Mouse (Mus musculus): ENCODE measurements around the gene Manf. TPM values are rescaled to one million over a fixed set of nuclear protein-coding genes. Genes with fewer than 3 reads are reported as not detected.
A peak's percentile ranks its signal among the peaks of the same experiment; 100 is the strongest.

The Manf gene
- polyA plus RNA-seq (2016; fragmentation: Nextera tagmentation; extraction: Ambion mirVana) = 194 and 217 TPM in 2 replicates

DNA sequence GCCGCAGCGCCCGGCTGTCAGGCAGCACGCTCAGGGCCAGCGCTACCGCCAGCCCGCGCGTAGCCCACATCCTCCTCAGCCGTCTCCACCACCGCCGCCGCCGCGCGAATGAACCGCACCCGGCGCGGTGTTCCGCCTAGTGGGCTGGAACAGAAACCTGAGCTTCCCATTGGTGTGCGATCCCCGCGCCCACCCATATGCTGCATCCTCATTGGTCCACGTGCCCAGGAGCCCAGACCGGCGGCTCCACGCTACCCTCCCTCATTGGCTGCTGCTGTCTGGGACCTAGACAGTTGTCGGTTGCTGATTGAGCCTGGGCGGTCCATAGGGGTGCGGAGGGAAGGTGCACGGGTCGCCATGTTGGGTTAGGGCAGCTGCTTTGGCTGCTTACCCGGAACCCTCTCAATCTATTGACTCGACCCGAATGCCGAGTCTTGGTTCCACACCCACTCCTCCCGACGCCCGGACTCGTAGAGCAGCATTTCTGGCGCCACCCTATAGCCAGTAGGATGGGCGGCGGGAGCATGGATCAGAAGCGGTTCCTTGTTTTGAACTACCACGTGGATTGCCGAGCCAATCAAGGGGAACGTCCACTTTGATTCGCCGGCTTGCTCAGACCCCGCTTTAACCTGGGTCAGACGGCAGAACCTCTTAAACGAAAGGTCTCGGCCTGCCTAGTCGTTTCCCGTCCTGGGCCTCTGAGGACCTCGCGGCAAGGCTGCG is at the start of gene Manf:
TSS of gene Manf (minus strand) at position 151 of the 723 bp plus-strand sequence.
- Histone ChIP-seq H3K9me3 (no peaks in the 10 kb centered on the region), H3K4me3 (peak within 1 kb of the TSS; percentile 95), H3K4me1 (peaks cover 39% of the 10 kb centered on the region), H3K27me3 (no peaks in the 10 kb centered on the region), H3K9ac (replicated peaks) (peak within 1 kb of the TSS; percentile 83), H3K4me2 (replicated peaks) (peak within 1 kb of the TSS; percentile 83), H3K36me3 (peaks cover 32% of the 10 kb centered on the region), H3K27ac (replicated peaks) (peak within 1 kb of the TSS; percentile 93)
- WGBS = under 1% methylated on average over 59 of the region's 59 CpGs
- peak; percentile 99 for ATAC-seq (ENCODE audit: low FRiP score, low read depth)

DNA sequence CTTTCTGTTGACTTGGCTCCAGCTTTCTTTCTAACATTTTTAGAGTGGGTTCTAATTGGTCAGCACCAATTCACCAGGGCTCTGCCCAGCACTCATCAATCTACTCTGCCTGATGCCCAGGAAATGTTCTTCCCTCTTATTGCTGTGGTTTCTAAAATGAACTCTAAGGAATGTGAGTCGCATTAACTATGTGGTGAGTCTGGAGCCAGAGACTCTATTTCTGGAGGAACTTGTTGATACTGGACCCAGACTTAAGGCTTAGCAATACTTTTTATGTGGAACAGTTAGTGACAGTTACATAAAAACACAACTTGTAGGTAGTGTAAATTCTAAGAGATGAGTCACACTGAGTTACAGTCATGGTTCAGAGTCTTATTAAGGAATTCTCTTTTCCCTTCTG is 43.2 kb upstream of the Manf start:
- H3K4me1 ChIP-seq = no peaks in the 10 kb centered on the region
- ATAC-seq (ENCODE audit: low FRiP score, low read depth) = no peak
- H3K9me3 ChIP-seq = no peaks in the 10 kb centered on the region
- no peak overlapping the region for H3K9ac ChIP-seq (replicated peaks)
- no peak overlapping the region for H3K27ac ChIP-seq (replicated peaks)
- H3K4me2 ChIP-seq (replicated peaks) = no peak overlapping the region
- no peak overlapping the region for H3K4me3 ChIP-seq
- 92% methylated on average over 1 of the region's 1 CpGs for WGBS
- peaks cover 9% of the 10 kb centered on the region for H3K36me3 ChIP-seq
- H3K27me3 ChIP-seq = no peaks in the 10 kb centered on the region

DNA sequence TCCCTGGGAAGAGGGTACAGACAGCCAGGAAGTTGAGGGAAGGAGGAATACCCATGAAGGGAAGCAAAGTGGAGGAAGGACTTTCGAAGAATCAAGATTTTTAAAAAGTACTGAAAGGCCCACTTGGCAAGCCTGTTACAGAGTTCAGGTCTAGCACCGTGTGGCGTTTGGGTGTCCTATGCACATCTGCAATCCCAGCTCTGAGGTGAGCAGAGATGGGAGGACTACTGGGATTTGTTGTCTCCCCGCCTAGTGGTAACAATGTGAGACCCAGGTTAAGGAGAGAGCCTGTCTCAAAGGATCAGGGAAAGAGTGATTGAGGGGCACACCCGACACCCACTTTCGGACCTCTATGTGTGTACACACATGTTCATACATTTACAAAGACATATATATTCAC is 23.1 kb upstream of the Manf start:
- H3K9me3 ChIP-seq = no peaks in the 10 kb centered on the region
- WGBS = 89% methylated on average over 6 of the region's 6 CpGs
- no peak overlapping the region for H3K4me3 ChIP-seq
- H3K36me3 ChIP-seq = peaks cover 5% of the 10 kb centered on the region; the same call in 1 of the 2 replicates
- H3K9ac ChIP-seq (replicated peaks) = no peak overlapping the region
- H3K27ac ChIP-seq (replicated peaks) = no peak overlapping the region
- no peaks in the 10 kb centered on the region for H3K27me3 ChIP-seq
- no peak for ATAC-seq (ENCODE audit: low FRiP score, low read depth)
- no peaks in the 10 kb centered on the region for H3K4me1 ChIP-seq
- H3K4me2 ChIP-seq (replicated peaks) = no peak overlapping the region

- WGBS = 30% methylated on average over 1 of the region's 1 CpGs
- Histone ChIP-seq H3K9me3 (no peaks in the 10 kb centered on the region), H3K27ac (replicated peaks) (no peak overlapping the region), H3K4me2 (replicated peaks) (no peak overlapping the region), H3K4me1 (no peaks in the 10 kb centered on the region), H3K4me3 (no peak overlapping the region), H3K36me3 (peaks cover 5% of the 10 kb centered on the region; the same call in 1 of the 2 replicates), H3K27me3 (no peaks in the 10 kb centered on the region), H3K9ac (replicated peaks) (no peak overlapping the region)
- ATAC-seq (ENCODE audit: low FRiP score, low read depth) = no peak
These were observed 22.0 kb upstream of the Manf start for GRCm38 (mm10) chr9:106913759-106914158.

DNA sequence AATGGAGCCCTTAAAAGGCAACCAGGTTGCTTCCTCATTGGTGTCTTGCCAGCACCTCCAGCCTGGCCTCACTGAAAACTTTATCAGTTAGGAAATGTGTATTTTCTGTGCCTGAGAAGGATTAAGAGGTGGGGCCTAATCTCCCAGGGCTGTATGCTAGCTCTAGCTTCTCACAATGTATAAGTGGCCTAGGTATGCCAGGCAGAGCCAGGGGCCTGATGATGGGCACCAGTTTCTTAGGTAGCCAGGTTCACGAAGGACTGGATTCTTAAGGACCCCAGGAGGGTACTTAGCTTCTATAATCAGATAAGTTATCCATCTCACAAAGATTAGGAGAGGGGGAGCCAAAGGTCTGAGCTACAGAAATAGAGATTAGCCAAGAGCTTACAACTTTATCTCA is 19.8 kb upstream of the Manf start:
- no peaks in the 10 kb centered on the region for H3K9me3 ChIP-seq
- no peaks in the 10 kb centered on the region for H3K27me3 ChIP-seq
- ATAC-seq (ENCODE audit: low FRiP score, low read depth) = no peak
- H3K4me3 ChIP-seq = no peak overlapping the region
- 76% methylated on average over 1 of the region's 1 CpGs for WGBS
- peaks cover 5% of the 10 kb centered on the region; the same call in 1 of the 2 replicates for H3K36me3 ChIP-seq
- no peak overlapping the region for H3K9ac ChIP-seq (replicated peaks)
- H3K4me2 ChIP-seq (replicated peaks) = no peak overlapping the region
- H3K27ac ChIP-seq (replicated peaks) = no peak overlapping the region
- no peaks in the 10 kb centered on the region for H3K4me1 ChIP-seq

- WGBS = 55% methylated on average over 5 of the region's 5 CpGs
- Histone ChIP-seq H3K4me3 (no peak overlapping the region), H3K4me2 (replicated peaks) (no peak overlapping the region), H3K4me1 (no peaks in the 10 kb centered on the region), H3K36me3 (peaks cover 5% of the 10 kb centered on the region; the same call in 1 of the 2 replicates), H3K27me3 (no peaks in the 10 kb centered on the region), H3K9ac (replicated peaks) (no peak overlapping the region), H3K9me3 (no peaks in the 10 kb centered on the region), H3K27ac (replicated peaks) (no peak overlapping the region)
- no peak for ATAC-seq (ENCODE audit: low FRiP score, low read depth)
These were observed 16.9 kb upstream of the Manf start for GRCm38 (mm10) chr9:106908715-106909114.

DNA sequence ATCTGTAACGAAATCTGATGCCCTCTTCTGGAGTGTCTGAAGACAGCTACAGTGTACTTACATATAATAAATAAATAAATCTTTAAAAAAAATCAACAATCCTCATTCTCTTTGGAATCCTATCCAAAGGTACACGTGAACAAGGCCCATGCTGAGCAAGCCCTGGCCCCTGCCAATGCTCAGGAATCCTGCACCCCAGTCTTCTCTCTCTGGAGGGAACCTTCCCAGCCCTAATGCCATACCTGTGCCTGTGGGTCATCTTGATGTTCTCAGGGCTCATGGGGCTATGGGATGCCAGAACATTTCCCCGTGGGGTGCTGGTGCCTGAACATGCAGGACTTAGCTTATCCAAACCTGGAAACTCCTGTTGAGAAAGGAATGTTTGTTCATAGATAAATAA is 16.4 kb upstream of the Manf start:
- H3K36me3 ChIP-seq = peaks cover 5% of the 10 kb centered on the region; the same call in 1 of the 2 replicates
- 83% methylated on average over 3 of the region's 3 CpGs for WGBS
- no peaks in the 10 kb centered on the region for H3K27me3 ChIP-seq
- H3K4me3 ChIP-seq = no peak overlapping the region
- no peak overlapping the region for H3K9ac ChIP-seq (replicated peaks)
- no peak for ATAC-seq (ENCODE audit: low FRiP score, low read depth)
- no peak overlapping the region for H3K4me2 ChIP-seq (replicated peaks)
- no peaks in the 10 kb centered on the region for H3K9me3 ChIP-seq
- H3K4me1 ChIP-seq = no peaks in the 10 kb centered on the region
- no peak overlapping the region for H3K27ac ChIP-seq (replicated peaks)

DNA sequence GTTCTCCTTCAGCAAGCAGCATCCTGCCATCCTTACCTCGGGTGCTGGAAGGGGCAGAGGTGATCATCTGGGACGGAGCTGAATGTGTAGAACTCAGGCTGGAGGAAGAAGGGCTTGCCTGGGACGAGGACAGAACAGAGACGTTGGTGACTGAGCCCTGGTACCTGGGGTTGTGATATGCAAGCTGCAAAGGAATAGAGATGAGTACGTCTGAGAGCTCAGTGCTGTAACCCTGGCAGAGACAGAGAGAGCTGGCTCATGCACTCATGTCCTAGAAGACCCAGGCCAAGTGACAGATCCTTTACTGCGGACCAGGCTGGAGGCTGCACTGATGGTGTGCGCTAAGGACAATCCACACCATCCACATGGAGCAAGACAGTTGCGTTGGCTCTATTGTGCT is 14.8 kb upstream of the Manf start:
- no peak for ATAC-seq (ENCODE audit: low FRiP score, low read depth)
- Histone ChIP-seq H3K9ac (replicated peaks) (no peak overlapping the region), H3K27ac (replicated peaks) (no peak overlapping the region), H3K4me3 (no peak overlapping the region), H3K4me1 (no peaks in the 10 kb centered on the region), H3K27me3 (no peaks in the 10 kb centered on the region), H3K9me3 (no peaks in the 10 kb centered on the region), H3K4me2 (replicated peaks) (no peak overlapping the region), H3K36me3 (no peaks in the 10 kb centered on the region)
- WGBS = 90% methylated on average over 8 of the region's 8 CpGs

- Histone ChIP-seq H3K4me1 (no peaks in the 10 kb centered on the region), H3K9ac (replicated peaks) (no peak overlapping the region), H3K27me3 (no peaks in the 10 kb centered on the region), H3K4me2 (replicated peaks) (no peak overlapping the region), H3K4me3 (no peak overlapping the region), H3K9me3 (no peaks in the 10 kb centered on the region), H3K27ac (replicated peaks) (no peak overlapping the region), H3K36me3 (peaks cover 11% of the 10 kb centered on the region; the same call in 1 of the 2 replicates)
- ATAC-seq (ENCODE audit: low FRiP score, low read depth) = no peak
- 11% methylated on average over 1 of the region's 1 CpGs for WGBS
These were observed 12.0 kb upstream of the Manf start for GRCm38 (mm10) chr9:106903791-106904134.

DNA sequence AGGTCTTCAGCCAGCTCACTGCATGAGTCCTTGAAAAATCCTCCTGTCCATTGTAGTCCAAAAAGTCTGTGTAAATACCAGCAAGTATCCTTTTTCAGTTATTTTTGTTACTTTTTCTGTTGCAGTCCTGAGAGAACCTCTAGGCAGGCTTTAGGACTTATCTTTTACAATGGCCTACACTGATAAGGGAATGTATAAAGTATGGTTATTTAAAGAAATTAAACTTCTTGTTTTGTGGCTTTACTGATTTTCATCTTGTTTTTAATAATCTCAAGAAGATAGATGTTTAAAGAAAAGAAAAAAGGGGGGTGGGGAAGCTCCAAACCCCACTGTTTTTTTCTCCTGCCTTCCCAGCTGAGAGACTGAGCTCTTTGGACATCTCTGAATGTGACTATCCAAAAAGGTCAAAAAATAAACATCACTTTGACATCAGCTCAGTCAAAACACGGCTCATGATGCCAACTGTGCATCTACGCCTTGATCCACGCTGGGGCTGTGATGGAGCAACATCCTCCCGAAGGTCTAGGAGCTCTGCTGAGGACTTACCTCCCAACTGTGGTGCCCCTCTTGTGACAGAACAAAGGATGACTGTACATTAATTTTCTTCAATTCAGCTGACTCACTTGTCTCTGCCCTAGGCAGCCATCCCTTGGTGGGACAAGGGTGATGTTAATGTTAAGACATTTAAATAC is 11.5 kb upstream of the Manf start:
- Histone ChIP-seq H3K9me3 (no peaks in the 10 kb centered on the region), H3K4me3 (no peak overlapping the region), H3K4me1 (no peaks in the 10 kb centered on the region), H3K36me3 (peaks cover 11% of the 10 kb centered on the region; the same call in 1 of the 2 replicates), H3K27ac (replicated peaks) (no peak overlapping the region), H3K9ac (replicated peaks) (no peak overlapping the region), H3K4me2 (replicated peaks) (no peak overlapping the region), H3K27me3 (no peaks in the 10 kb centered on the region)
- WGBS = 81% methylated on average over 4 of the region's 4 CpGs
- ATAC-seq (ENCODE audit: low FRiP score, low read depth) = no peak

DNA sequence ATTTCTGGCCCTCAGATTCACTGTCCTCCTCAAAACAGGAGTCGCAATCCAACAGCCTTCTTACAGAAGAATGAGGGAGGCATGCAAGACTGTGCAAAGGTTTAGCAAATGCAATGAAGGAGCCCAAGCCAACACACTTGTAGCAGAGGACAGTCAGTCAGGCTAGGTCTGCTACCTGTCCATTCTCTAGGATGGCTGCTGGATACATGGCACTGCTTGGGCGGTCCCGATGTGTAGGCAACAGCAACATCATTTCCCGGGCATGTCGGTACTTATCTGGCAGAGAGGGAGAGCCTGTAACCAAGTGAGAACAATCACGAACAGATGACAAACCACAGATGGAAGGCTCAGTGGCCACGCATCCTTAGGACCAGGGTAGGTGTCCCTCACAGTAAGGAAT is 9.8 kb upstream of the Manf start:
- no peak overlapping the region for H3K9ac ChIP-seq (replicated peaks)
- no peaks in the 10 kb centered on the region for H3K27me3 ChIP-seq
- H3K9me3 ChIP-seq = no peaks in the 10 kb centered on the region
- no peak overlapping the region for H3K4me3 ChIP-seq
- WGBS = 89% methylated on average over 7 of the region's 7 CpGs
- no peak overlapping the region for H3K27ac ChIP-seq (replicated peaks)
- H3K4me2 ChIP-seq (replicated peaks) = no peak overlapping the region
- peaks cover 11% of the 10 kb centered on the region; the same call in 1 of the 2 replicates for H3K36me3 ChIP-seq
- ATAC-seq (ENCODE audit: low FRiP score, low read depth) = no peak
- H3K4me1 ChIP-seq = no peaks in the 10 kb centered on the region

DNA sequence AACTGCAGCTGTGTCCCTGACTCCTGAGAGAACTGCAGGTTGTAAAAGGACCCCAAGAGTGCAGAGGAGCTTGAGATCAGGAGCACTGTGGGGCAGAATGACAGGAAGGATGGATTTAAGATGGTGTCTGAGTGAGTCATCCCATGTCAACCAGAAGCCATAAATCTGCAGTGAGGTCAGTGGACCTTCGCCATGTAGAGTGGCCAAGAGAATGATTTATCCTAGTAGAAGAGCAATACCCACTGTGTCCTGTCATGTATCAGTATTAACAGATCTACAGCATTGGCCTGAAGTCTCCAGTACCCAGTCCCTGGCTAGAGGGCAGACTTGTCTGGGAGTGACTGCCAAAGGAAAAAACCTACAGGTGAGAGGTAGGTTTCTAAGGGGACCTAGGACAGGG is 7.1 kb upstream of the Manf start:
- Histone ChIP-seq H3K27me3 (no peaks in the 10 kb centered on the region), H3K9me3 (no peaks in the 10 kb centered on the region), H3K36me3 (peaks cover 13% of the 10 kb centered on the region), H3K4me2 (replicated peaks) (no peak overlapping the region), H3K9ac (replicated peaks) (no peak overlapping the region), H3K4me3 (no peak overlapping the region), H3K27ac (replicated peaks) (no peak overlapping the region), H3K4me1 (no peaks in the 10 kb centered on the region)
- WGBS = 81% methylated on average over 1 of the region's 1 CpGs
- ATAC-seq (ENCODE audit: low FRiP score, low read depth) = no peak
